Mouse (Mus musculus) liver, embryonic 16.5 days (tissue): Measurements from ENCODE around the gene Dcaf12l2. TPM values are rescaled to one million over a fixed set of nuclear protein-coding genes. Genes with fewer than 3 reads are reported as not detected.

ENCODE experiments used
- ATAC-seq: fragments of 200-750 bp; cut with Nextera tagmentation; 2 replicates; pipeline ENCODE4 v1.8.0; 2017; ENCODE audit warnings: low read depth, mild to moderate bottlenecking, moderate number of reproducible peaks, moderate library complexity
- H3K27ac ChIP-seq: fragments of 300-500 bp; sonication (generic); 2 replicates; pipeline ENCODE4 v1.5.1; 2014; ENCODE audit warnings: mild to moderate bottlenecking, low read length
- H3K27me3 ChIP-seq: fragments of 300-500 bp; sonication (generic); 2 replicates; pipeline ENCODE4 v1.6.1; 2014; ENCODE audit warnings: low read depth, low read length, mixed read lengths; ENCODE audit not compliant: control insufficient read depth, insufficient read depth
- H3K36me3 ChIP-seq: fragments of 300-500 bp; sonication (generic); 2 replicates; pipeline ENCODE4 v1.6.1; 2014; ENCODE audit warnings: mild to moderate bottlenecking; ENCODE audit not compliant: control insufficient read depth, insufficient read depth
- H3K4me1 ChIP-seq: fragments of 300-500 bp; sonication (generic); 2 replicates; pipeline ENCODE4 v1.6.1; 2014; ENCODE audit warnings: low read depth, low read length, mixed read lengths; ENCODE audit not compliant: control insufficient read depth
- H3K4me2 ChIP-seq: fragments of 300-500 bp; sonication (generic); 2 replicates; pipeline ENCODE4 v1.6.1; 2014; ENCODE audit warnings: low read depth, low read length, mixed read lengths
- H3K4me3 ChIP-seq: fragments of 300-500 bp; sonication (generic); 2 replicates; pipeline ENCODE4 v1.5.1; 2014; ENCODE audit warnings: low read depth, mild to moderate bottlenecking, low read length
- H3K9ac ChIP-seq: fragments of 300-500 bp; sonication (generic); 2 replicates; pipeline ENCODE4 v1.6.1; 2014; ENCODE audit warnings: low read depth, low read length
- H3K9me3 ChIP-seq: fragments of 300-500 bp; sonication (generic); replicated peaks from 2 replicates; pipeline ENCODE4 v1.6.1; 2016; ENCODE audit warnings: low read length; ENCODE audit not compliant: control insufficient read depth
- WGBS: fragments of 180-500 bp; shearing (Covaris S2); extraction: QIAGEN DNeasy Blood & Tissue Kit; methylation state at CpG from one replicate; pipeline ENCODE4 v1.1.7; 2014; ENCODE audit not compliant: insufficient replicate concordance; 5-methylcytosine and 5-hydroxymethylcytosine counted together
- polyA plus RNA-seq: library from polyadenylated mRNA; unstranded; fragments of >200 nt; fragmentation: Nextera tagmentation; extraction: Ambion mirVana; gene quantifications from 2 replicates; pipeline ENCODE4 v1.2.1, GENCODE M21; 2015

Gene Dcaf12l2
- 0.09 and 0.14 TPM in 2 replicates for polyA plus RNA-seq

DNA sequence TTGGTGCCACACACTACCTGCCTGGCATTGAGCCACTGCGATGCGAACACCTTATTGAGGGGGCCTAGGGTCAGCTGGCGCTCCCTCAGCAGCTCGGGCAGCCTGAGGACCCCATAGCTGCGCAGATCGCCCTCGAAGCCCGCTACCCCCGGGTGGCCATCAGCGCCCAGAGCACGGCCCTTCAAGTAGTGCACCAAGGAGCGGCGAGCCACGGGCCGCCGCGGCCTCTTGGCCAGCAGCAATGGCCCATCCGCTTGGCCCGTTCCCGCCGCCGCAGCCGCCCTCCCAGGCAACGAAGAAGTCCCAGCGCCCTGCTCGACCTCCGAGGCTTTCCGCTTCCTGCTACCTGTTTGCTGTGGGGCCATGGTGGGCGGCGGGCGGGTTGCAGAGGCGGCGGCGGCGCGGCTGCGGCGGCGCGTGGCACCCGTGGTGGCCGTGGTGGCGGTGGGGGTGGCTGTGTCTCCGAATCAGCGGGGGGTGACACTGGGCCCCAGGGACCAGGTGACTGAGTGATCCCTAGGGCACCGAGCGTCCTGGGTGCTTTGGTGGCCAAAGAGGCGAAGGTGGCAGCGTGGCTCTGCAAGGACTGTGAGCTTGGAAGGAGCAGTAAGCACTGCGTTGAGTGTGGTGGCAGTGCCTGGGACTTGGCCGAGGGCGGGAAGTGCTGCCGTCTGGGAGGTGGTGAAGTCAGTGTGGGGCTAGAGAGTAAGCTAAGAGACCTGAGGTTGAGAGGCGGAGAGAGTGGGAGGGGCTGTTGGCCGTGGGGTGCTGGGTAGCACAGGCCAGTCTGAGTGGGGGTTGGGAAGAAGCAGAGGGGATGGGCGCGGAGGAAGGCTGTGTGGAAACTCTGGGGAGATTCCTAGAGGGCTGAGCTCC lies at the start of gene Dcaf12l2:
TSS of gene Dcaf12l2 (minus strand) at position 697 of the 876 bp plus-strand sequence.
- no peak within 1 kb of the TSS for H3K27ac ChIP-seq
- peak within 1 kb of the TSS; percentile 46 for H3K4me2 ChIP-seq
- H3K4me1 ChIP-seq = no peaks in the 10 kb centered on the region
- no peak within 1 kb of the TSS for H3K9ac ChIP-seq
- whole genome bisulfite sequencing = 17% methylated on average over 56 of the region's 57 CpGs
- H3K36me3 ChIP-seq = no peaks in the 10 kb centered on the region
- peak within 1 kb of the TSS; percentile 34; the same call in 1 of the 2 replicates for H3K4me3 ChIP-seq
- peak; percentile 41; the same call in 1 of the 2 replicates for ATAC-seq
- H3K27me3 ChIP-seq = no peaks in the 10 kb centered on the region
- H3K9me3 ChIP-seq = no peaks in the 10 kb centered on the region

DNA sequence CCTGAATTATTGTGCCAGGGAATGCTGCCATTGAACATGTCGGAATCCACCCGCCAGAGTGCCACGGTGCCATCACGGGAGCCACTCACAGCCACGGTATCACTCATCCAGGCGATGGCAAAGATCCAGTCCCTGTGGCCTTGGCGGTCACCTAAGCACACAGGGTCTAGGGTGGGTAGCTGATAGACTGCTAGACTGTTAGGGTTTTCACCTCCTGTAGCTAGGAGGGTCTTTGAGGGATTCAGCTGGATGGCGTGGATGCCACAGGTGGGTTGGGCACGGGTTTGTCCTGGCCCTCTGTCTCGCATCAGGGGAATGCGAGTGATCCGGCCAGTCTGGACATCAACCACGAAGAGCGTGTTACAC lies 879 bp downstream of the Dcaf12l2 start:
- ATAC-seq = no peak
- H3K4me2 ChIP-seq = peak overlapping the region; percentile 46
- no peak overlapping the region for H3K4me3 ChIP-seq
- no peak overlapping the region for H3K9ac ChIP-seq
- no peaks in the 10 kb centered on the region for H3K36me3 ChIP-seq
- 68% methylated on average over 14 of the region's 14 CpGs for WGBS
- H3K9me3 ChIP-seq = no peaks in the 10 kb centered on the region
- no peaks in the 10 kb centered on the region for H3K4me1 ChIP-seq
- H3K27me3 ChIP-seq = no peaks in the 10 kb centered on the region
- H3K27ac ChIP-seq = no peak overlapping the region
